Mouse (Mus musculus) embryonic stem cell, embryonic (primary cell): Measurements from ENCODE around the gene AU040320.

ENCODE experiments used
- CTCF ChIA-PET, 4 experiments: fragments of 300-600 bp in 2 of 4; fragments of 350-600 bp in 2 of 4; sonication (Branson Sonifier 250); formaldehyde crosslinking; loops; one replicate each; lab custom pipeline; 2022; ENCODE audit warnings: inconsistent platforms in 2 of 4; lab: Charles Lee
- POLR2A ChIA-PET, 4 experiments: fragments of 300-600 bp in 2 of 4; fragments of 350-600 bp in 2 of 4; sonication (Branson Sonifier 250); formaldehyde crosslinking; loops; one replicate each; lab custom pipeline; 2022; ENCODE audit warnings: antibody characterized with exemption in 4 of 4, inconsistent platforms in 1 of 4; lab: Charles Lee

The AU040320 gene

GRCm38 (mm10) chr4:126743713-126744112 lies 9.6 kb upstream of the AU040320 start:
- ChIA-PET CTCF (interaction anchor here in 3 of 4 experiments (0.8 to 4.3 kb wide), 5 partner anchors 10 to 97 kb away, joined by 3 to 42 read pairs (median 21); partner anchors contain the start of genes AU040320 (in 1 of the 3) and Ncdn (in 1 of the 3)), POLR2A (interaction anchor here in 3 of 4 experiments (0.6 to 2.8 kb wide), 10 partner anchors 9 to 277 kb away, joined by 3 to 14 read pairs (median 4); partner anchors contain the start of genes AU040320 (in 2 of the 3), Ncdn (in 2 of the 3), 5730409E04Rik (in 1 of the 3) and Clspn (in 1 of the 3))

- POLR2A ChIA-PET, result interaction anchor here in 2 of 4 experiments (0.5 to 2.8 kb wide), 14 partner anchors 8 to 489 kb away, joined by 3 to 14 read pairs (median 4); partner anchors contain the start of genes Tfap2e (in 2 of the 2), AU040320 (in 1 of the 2), Clspn (in 1 of the 2) and Map7d1 (in 1 of the 2)
- CTCF ChIA-PET, result interaction anchor here (0.7 to 4.3 kb wide), 27 partner anchors 9 to 188 kb away, joined by 3 to 42 read pairs (median 5); partner anchors contain the start of genes AU040320 (in 2 of the 4), Ncdn (in 2 of the 4), Tfap2e (in 2 of the 4) and 5730409E04Rik (in 1 of the 4)
Observed at GRCm38 (mm10) chr4:126744831-126745230, 8.5 kb upstream of the AU040320 start.

DNA sequence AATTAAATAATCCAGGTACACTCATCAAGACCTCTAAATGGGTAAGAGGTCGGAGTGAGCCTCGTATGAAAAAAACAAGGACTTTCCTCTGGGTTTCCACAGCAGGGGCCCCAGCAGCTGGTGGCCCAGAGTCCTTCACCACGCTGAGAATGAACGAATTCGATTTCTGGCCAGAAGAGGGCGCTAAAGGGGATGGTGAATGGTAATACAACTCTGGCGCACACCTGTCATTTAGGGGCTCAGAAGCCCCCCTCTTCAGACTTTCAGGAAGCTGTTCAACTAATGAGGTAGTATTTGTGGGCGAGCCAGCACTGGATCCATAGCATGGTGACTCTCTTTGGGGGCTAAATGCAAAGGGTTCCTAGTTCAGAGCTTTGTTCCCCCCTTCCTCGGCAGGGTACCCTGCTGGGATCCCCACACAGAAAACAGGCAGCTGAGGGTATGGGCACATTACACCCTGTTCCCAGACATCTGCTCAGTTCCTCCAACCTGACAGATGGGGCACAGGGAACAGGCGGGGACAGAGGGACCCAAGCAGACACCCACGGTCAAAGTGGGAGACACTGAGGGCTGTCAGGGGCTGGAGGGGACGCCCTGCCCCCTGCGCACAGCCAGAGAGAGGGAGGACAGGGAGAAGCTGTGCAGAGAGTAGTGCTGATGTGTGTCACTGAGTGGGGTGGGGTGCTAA lies 7.7 kb upstream of the AU040320 start:
- ChIA-PET POLR2A (interaction anchor here (0.6 to 2.8 kb wide), 17 partner anchors 8 to 275 kb away, joined by 3 to 14 read pairs (median 3); partner anchors contain the start of genes Tfap2e (in 2 of the 4), AU040320 (in 1 of the 4), Clspn (in 1 of the 4) and Ncdn (in 1 of the 4)), CTCF (interaction anchor here (0.6 to 4.3 kb wide), 32 partner anchors 8 to 373 kb away, joined by 3 to 42 read pairs (median 4); partner anchors contain the start of genes Tfap2e (in 3 of the 4), AU040320 (in 2 of the 4), Ncdn (in 2 of the 4) and 5730409E04Rik (in 1 of the 4))

GRCm38 (mm10) chr4:126746194-126746840 lies 7.0 kb upstream of the AU040320 start:
- POLR2A ChIA-PET, result interaction anchor here (0.9 to 2.8 kb wide), 9 partner anchors 7 to 275 kb away, joined by 3 to 14 read pairs (median 4); partner anchors contain the start of genes Tfap2e (in 2 of the 4), AU040320 (in 1 of the 4), Clspn (in 1 of the 4) and Ncdn (in 1 of the 4)
- CTCF ChIA-PET, result interaction anchor here (0.6 to 4.3 kb wide), 21 partner anchors 7 to 373 kb away, joined by 3 to 42 read pairs (median 8); partner anchors contain the start of genes Tfap2e (in 3 of the 4), AU040320 (in 2 of the 4), Ncdn (in 2 of the 4) and Clspn (in 1 of the 4)

GRCm38 (mm10) chr4:126748381-126748780 lies 5.0 kb upstream of the AU040320 start:
- CTCF ChIA-PET, result no interaction called here
- POLR2A ChIA-PET, result no interaction called here

GRCm38 (mm10) chr4:126749553-126749952 lies 3.8 kb upstream of the AU040320 start:
- POLR2A ChIA-PET, result interaction anchor here in 3 of 4 experiments (0.8 to 6.7 kb wide), 5 partner anchors 8 to 193 kb away, joined by 3 to 46 read pairs (median 3); partner anchors contain the start of genes Clspn (in 1 of the 3) and Psmb2 (in 1 of the 3)
- CTCF ChIA-PET, result interaction anchor here in 2 of 4 experiments (1.0 to 1.4 kb wide), 2 partner anchors 8 to 10 kb away, joined by 3 to 5 read pairs; no protein-coding TSS in a partner anchor

GRCm38 (mm10) chr4:126750046-126750683 lies 3.2 kb upstream of the AU040320 start:
- POLR2A ChIA-PET, result interaction anchor here in 3 of 4 experiments (0.8 to 6.7 kb wide), 4 partner anchors 9 to 193 kb away, joined by 3 to 46 read pairs (median 3); partner anchors contain the start of genes Clspn (in 1 of the 3) and Psmb2 (in 1 of the 3)

DNA sequence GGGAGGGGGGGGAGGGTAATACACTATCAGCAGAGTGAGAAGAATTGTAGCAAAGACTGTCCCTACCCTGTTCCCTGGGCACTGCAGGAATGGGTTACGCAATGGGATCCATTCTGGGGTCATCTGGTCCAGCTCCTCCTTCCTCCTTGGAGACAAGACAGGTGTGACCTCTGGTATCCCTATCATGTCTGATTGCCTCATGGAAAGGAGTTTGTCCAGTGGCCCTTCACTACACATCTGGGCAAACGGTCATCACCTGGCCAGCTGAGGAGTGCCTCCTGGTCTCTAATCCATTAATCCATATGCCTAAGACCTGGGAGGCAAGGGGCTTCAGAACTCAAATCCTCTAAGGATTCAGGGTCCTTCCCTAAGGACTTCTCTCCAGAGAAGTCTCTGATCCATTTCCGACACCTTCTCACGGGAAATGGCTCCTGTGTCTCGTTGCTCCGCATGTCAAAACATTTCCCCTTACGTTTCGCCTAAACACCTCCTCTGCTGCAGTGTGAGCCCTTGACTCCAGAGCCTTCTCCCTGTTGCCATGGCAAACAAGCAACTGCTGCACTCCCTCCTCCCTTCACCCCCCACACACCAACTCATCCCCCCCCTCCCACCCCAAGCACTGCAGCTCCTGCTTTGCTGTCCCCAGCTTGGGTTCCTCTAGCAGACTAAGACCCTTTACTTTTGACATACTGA lies 2.3 kb upstream of the AU040320 start:
- ChIA-PET CTCF (no interaction called here), POLR2A (interaction anchor here in 2 of 4 experiments (0.7 to 6.7 kb wide), 3 partner anchors 10 to 25 kb away, joined by 5 to 46 read pairs (median 30); no protein-coding TSS in a partner anchor)

More at GRCm38 (mm10) chr4:126750046-126750683, 3.2 kb upstream of the AU040320 start:
- CTCF ChIA-PET, result interaction anchor here in 2 of 4 experiments (1.0 to 1.4 kb wide), 2 partner anchors 9 to 10 kb away, joined by 3 to 5 read pairs; no protein-coding TSS in a partner anchor

DNA sequence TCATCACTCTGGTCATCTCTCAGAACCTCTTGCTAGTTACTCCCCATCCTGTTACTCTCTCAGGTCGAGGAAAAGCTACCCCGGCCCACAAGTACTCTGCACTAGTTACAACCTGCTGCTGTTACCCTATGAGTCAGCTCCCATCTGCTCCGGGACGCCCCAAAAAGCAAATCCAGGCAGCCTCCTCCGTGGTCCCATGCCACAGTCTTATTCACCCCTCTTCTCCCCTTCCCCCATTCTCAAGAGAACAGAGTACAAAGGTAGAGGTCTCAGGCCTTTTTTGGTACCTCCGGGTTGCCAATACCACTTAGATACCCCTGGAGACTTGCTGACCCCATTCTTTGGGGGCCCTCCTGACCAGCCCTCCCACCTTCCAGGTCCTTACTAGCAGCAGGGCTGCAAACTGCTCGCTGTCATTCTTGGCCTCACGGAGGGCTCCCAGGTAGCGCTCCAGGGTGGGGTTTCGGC lies 1.8 kb upstream of the AU040320 start:
- POLR2A ChIA-PET, result interaction anchor here in 3 of 4 experiments (0.6 to 6.7 kb wide), 8 partner anchors 11 to 142 kb away, joined by 3 to 46 read pairs (median 8); partner anchors contain the start of genes Tfap2e (in 2 of the 3) and Psmb2 (in 1 of the 3)
- CTCF ChIA-PET, result interaction anchor here in 1 of 4 experiments (3.2 to 4.0 kb wide), 2 partner anchors 7 to 11 kb away, joined by 21 to 33 read pairs; no protein-coding TSS in a partner anchor

- ChIA-PET CTCF (interaction anchor here in 1 of 4 experiments (2.4 to 4.0 kb wide), 4 partner anchors 8 to 88 kb away, joined by 8 to 33 read pairs (median 20); partner anchors contain the start of gene Tfap2e), POLR2A (interaction anchor here in 3 of 4 experiments (0.6 to 6.7 kb wide), 14 partner anchors 11 to 286 kb away, joined by 3 to 46 read pairs (median 4); partner anchors contain the start of genes Psmb2 (in 2 of the 3), Tfap2e (in 2 of the 3), 5730409E04Rik (in 1 of the 3) and Zmym4 (in 1 of the 3))
Observed at GRCm38 (mm10) chr4:126752024-126752607, 1.2 kb upstream of the AU040320 start.

- ChIA-PET CTCF (interaction anchor here (0.6 to 4.0 kb wide), 10 partner anchors 9 to 970 kb away, joined by 3 to 33 read pairs (median 6); partner anchors contain the start of genes Sfpq (in 1 of the 4) and Tfap2e (in 1 of the 4)), POLR2A (interaction anchor here (0.5 to 6.7 kb wide), 42 partner anchors 8 to 287 kb away, joined by 3 to 46 read pairs (median 4); partner anchors contain the start of genes Psmb2 (in 3 of the 4), Tfap2e (in 3 of the 4), Clspn (in 2 of the 4) and 5730409E04Rik (in 1 of the 4))
Observed at GRCm38 (mm10) chr4:126752608-126753141, 669 bp upstream of the AU040320 start.

- POLR2A ChIA-PET, result interaction anchor here in 3 of 4 experiments (0.7 to 6.7 kb wide), 41 partner anchors 8 to 323 kb away, joined by 3 to 46 read pairs (median 4); partner anchors contain the start of genes Psmb2 (in 3 of the 3), Tfap2e (in 2 of the 3), 5730409E04Rik (in 1 of the 3) and Ago1 (in 1 of the 3)
Observed at GRCm38 (mm10) chr4:126754231-126754611, 877 bp downstream of the AU040320 start.

DNA sequence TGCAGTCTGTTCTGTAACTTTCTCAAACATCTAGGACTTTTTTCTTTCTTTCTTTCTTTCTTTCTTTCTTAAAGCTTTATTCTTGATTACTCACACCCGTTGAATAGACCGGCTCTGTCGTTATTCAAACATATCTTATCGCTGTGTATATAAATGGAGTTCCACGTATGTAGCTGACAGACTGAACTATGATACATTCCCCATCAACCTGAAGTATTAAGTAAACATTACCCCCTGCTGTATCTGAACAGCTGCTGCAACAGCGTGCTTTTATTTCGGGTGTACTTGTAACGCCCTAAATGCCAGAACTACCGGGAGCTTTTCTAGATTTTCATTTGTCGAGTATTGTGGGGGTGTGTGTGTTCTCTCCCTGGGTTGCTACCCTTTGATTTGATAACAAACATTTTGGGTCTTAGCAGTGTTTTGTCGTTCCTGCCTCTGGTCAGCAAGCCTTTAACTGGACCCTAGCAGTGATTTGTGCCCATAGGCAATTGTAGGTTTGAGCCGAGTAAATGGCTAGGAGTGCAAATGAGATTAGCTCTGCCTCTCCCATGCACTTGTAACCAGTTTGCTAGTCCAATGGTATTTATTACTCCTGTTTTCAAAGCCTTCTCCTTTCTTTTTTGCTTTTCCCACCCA lies 1.5 kb downstream of the AU040320 start:
- POLR2A ChIA-PET, result interaction anchor here in 2 of 4 experiments (0.8 to 6.7 kb wide), 17 partner anchors 8 to 290 kb away, joined by 3 to 46 read pairs (median 4); partner anchors contain the start of gene Psmb2 (in 2 of the 2)
- CTCF ChIA-PET, result interaction anchor here in 2 of 4 experiments (1.6 to 4.0 kb wide), 6 partner anchors 9 to 85 kb away, joined by 5 to 33 read pairs (median 16); partner anchors contain the start of gene Tfap2e (in 1 of the 2)

More at GRCm38 (mm10) chr4:126754231-126754611, 877 bp downstream of the AU040320 start:
- CTCF ChIA-PET, result interaction anchor here (0.6 to 4.0 kb wide), 16 partner anchors 9 to 432 kb away, joined by 3 to 33 read pairs (median 5); partner anchors contain the start of genes Sfpq (in 1 of the 4) and Tfap2e (in 1 of the 4)

DNA sequence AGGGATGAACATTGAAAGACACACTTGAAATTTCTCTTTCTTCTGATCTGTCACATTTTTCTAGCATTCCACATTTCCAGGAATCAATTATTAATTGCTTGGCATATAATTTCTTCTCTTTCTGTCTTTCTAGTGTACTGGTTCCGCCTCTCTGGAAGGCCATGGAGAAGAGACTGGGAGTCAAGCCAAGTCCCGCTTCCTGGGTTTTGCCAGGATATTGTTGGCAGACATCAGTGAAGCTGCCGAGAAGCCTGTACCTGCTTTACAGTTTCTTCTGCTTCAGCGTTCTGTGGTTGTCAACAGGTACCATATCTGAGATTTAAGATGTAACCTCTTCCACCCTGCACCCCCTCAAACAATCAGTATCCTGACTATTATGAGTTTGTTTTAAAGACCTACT lies 3.4 kb downstream of the AU040320 start:
- CTCF ChIA-PET, result interaction anchor here in 1 of 4 experiments (0.6 kb wide), 1 partner anchor 66 kb away, joined by 6 read pairs; no protein-coding TSS in a partner anchor
- POLR2A ChIA-PET, result no interaction called here
